Mouse (Mus musculus): ENCODE results near the gene Por.

DNA sequence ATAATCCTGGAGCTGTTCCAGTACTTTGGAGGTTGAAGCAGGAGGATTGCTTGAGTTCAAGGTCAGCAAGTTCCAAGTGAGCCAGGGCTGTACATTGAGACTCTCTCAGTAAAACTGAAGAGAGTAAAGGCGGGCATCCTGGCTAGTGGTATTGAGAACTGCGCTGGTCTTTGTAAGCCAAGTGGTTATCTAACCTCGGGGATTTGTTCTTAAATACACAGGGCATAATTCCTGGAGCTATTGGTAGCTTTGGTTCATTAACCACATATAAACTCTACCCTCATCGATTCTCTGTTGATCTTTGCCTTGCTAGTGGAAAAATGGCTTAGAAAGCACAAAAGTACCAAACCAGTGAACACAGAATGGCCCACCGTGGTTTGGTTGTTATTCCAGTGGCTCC, 20.6 kb downstream of the Por start:
- TF ChIP-seq CTCF (conservative IDR thresholded peaks at IDR 0.05; ENCODE audit: insufficient read depth, insufficient read length, low read depth, low read length) (no peak), POLR2A (IDR thresholded peaks at IDR 0.05; ENCODE audit: low read depth, low read length) (no peak)

Data from kidney, adult 2 months (tissue).